Comparison of ENCODE assay signal across 8 mouse cellular contexts in the genomic region with DNA sequence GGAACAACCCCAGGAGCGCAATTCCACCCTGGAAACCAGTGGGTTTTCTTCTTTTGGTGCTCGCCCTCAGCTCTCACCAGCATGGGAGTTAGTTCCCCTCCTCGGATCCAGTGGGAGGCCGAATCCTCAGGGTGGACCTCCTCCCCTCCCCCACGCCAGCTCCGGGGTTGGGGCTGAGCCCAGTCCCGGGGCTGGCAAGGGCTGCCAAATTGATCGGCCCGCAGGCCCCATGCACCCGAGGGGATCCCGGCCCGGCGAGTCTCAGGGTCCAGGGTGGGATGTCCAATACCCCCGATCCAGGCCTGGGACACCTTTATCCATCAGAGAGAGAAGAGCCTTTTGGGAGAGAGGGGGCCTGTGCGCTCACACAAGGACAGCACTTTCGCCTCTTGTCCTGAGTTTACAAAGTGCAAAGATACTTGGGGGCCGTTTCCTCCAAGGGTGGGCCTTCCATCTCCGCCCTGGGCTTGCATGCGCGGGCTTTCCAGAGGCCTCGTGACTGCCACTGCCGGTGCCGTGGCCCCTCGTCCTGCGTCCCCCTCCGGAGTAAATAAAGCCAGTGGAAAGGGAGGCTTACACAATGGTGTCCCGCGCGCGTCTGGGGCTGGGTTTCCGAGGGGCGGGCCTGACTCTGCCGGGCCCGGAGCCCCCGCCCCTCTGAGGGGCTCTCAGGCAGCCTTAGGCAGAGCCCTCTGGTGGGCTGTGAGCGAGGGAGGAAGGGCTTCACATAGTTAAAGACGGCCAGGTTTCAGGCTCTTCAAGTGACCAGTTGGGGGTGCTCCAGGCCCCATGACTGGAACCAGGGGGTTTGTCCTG.
DNase-seq lines count a peak whose midpoint lies in the region; ATAC-seq and TF ChIP-seq lines count a peak whose summit lies in the region.

No protein-coding gene starts in this region.

- H3K4me1 ChIP-seq in intestine, embryonic 14.5 days (replicated peaks; ENCODE audit: control insufficient read depth, insufficient read depth, low read length), result peaks cover 41% of the 10 kb centered on the region
- H3K4me1 ChIP-seq in lung, adult 2 months (ENCODE audit: control insufficient read depth, insufficient read depth, low read length), result peaks cover 19% of the 10 kb centered on the region
- peaks cover 61% of the 10 kb centered on the region for H3K4me1 ChIP-seq in neural tube, embryonic 15.5 days

- H3K27me3 ChIP-seq in intestine, embryonic 14.5 days (replicated peaks; ENCODE audit: control insufficient read depth, insufficient read depth, low read length), result no peaks in the 10 kb centered on the region
- no peaks in the 10 kb centered on the region for H3K27me3 ChIP-seq in neural tube, embryonic 15.5 days (replicated peaks)

- peak; percentile 63 for ATAC-seq in intestine, embryonic 14.5 days (replicated peaks; ENCODE audit: low FRiP score, low TSS enrichment, low read depth)
- ATAC-seq in neural tube, embryonic 15.5 days (ENCODE audit: low FRiP score), result peak; percentile 60; the same call in 1 of the 2 replicates

- peak; percentile 67 for DNase-seq in gastrocnemius, adult 2 months
- no peak for DNase-seq in gastrocnemius, adult 18-20 months (ENCODE audit: low spot score)
- DNase-seq in adrenal gland, postnatal 25 days, result peak; percentile 75
- peak; percentile 60 for DNase-seq in gastrocnemius, postnatal 25 days
- peak; percentile 82 for DNase-seq in intestine, embryonic 14.5 days (ENCODE audit: low spot score)
- peak; percentile 36 for DNase-seq in lung, adult 2 months
- no peak for DNase-seq in frontal cortex, postnatal 10 days (ENCODE audit: low spot score in 2 of 2)

- intact Hi-C loops in gastrocnemius, adult 2 months (cut with DNase I), result no loop called here

- peak overlapping the region; percentile 92 for H3K4me3 ChIP-seq in gastrocnemius, adult 2 months
- peak overlapping the region; percentile 75 for H3K4me3 ChIP-seq in intestine, embryonic 14.5 days (ENCODE audit: low read depth, low read length)
- H3K4me3 ChIP-seq in lung, adult 2 months (replicated peaks; ENCODE audit: extremely low read depth, low read depth, low read length), result peak overlapping the region; percentile 77
- H3K4me3 ChIP-seq in neural tube, embryonic 15.5 days (replicated peaks), result peak overlapping the region; percentile 47

- no peaks in the 10 kb centered on the region for H3K36me3 ChIP-seq in intestine, embryonic 14.5 days (ENCODE audit: control insufficient read depth, insufficient read depth, low read length)
- no peaks in the 10 kb centered on the region for H3K36me3 ChIP-seq in neural tube, embryonic 15.5 days

- peak overlapping the region; percentile 70 for H3K4me2 ChIP-seq in intestine, embryonic 14.5 days (ENCODE audit: low read length)
- peak overlapping the region; percentile 72 for H3K4me2 ChIP-seq in neural tube, embryonic 15.5 days

- peak overlapping the region; percentile 90 for H3K27ac ChIP-seq in gastrocnemius, adult 2 months
- H3K27ac ChIP-seq in intestine, embryonic 14.5 days (ENCODE audit: low read depth), result peak overlapping the region; percentile 91
- peak overlapping the region; percentile 72 for H3K27ac ChIP-seq in neural tube, embryonic 15.5 days (replicated peaks)

- H3K9ac ChIP-seq in intestine, embryonic 14.5 days (ENCODE audit: low read length), result peak overlapping the region; percentile 74
- H3K9ac ChIP-seq in neural tube, embryonic 15.5 days (replicated peaks), result peak overlapping the region; percentile 39

- 1% methylated on average over 37 of the region's 37 CpGs for WGBS in intestine, embryonic 14.5 days
- 2% methylated on average over 37 of the region's 37 CpGs for WGBS in lung, adult 2 months
- under 1% methylated on average over 37 of the region's 37 CpGs for WGBS in neural tube, embryonic 15.5 days

- TF ChIP-seq POLR2A in lung, adult 2 months (IDR thresholded peaks at IDR 0.05; ENCODE audit: borderline replicate concordance, extremely low read depth, low read depth, low read length), result peak; percentile 42; the same call in 1 of the 2 replicates

- H3K9me3 ChIP-seq in intestine, embryonic 14.5 days (ENCODE audit: control insufficient read depth, low read length), result no peaks in the 10 kb centered on the region
- H3K9me3 ChIP-seq in neural tube, embryonic 15.5 days (replicated peaks), result no peaks in the 10 kb centered on the region

- peak; percentile 52 for TF ChIP-seq CTCF in gastrocnemius, adult 2 months (IDR thresholded peaks at IDR 0.05)
- 0 out of 2 replicates have a peak, but pooled peaks have one; percentile 18 for TF ChIP-seq CTCF in lung, adult 2 months (IDR thresholded peaks at IDR 0.05; ENCODE audit: insufficient read depth, low read length)

Comparison
In these comparisons a context has a peak if more than half of its experiments do, and no peak if none do; other contexts are left out.
1. DNase-seq: peak in gastrocnemius, adult 2 months (single experiment), adrenal gland, postnatal 25 days (single experiment), gastrocnemius, postnatal 25 days (single experiment), intestine, embryonic 14.5 days (single experiment) and lung, adult 2 months (single experiment); none in gastrocnemius, adult 18-20 months (single experiment) and frontal cortex, postnatal 10 days (0 of 2).
2. Peak in every context shown above with its lines, with median percentiles within 50 percentile points of each other: H3K27ac ChIP-seq and H3K4me3 ChIP-seq.